Mouse (Mus musculus): ENCODE results near the gene Epb41l1. TPM values are rescaled to one million over a fixed set of nuclear protein-coding genes. Genes with fewer than 3 reads are reported as not detected.
"Not testable (repeated sequence)": the region's sequence is repeated elsewhere in the genome, so short reads cannot be mapped to it uniquely, and the experiment has no call there.

Epb41l1 gene
- 11.8 and 14.0 TPM in 2 replicates for polyA plus RNA-seq (2012; rRNA removed)

DNA sequence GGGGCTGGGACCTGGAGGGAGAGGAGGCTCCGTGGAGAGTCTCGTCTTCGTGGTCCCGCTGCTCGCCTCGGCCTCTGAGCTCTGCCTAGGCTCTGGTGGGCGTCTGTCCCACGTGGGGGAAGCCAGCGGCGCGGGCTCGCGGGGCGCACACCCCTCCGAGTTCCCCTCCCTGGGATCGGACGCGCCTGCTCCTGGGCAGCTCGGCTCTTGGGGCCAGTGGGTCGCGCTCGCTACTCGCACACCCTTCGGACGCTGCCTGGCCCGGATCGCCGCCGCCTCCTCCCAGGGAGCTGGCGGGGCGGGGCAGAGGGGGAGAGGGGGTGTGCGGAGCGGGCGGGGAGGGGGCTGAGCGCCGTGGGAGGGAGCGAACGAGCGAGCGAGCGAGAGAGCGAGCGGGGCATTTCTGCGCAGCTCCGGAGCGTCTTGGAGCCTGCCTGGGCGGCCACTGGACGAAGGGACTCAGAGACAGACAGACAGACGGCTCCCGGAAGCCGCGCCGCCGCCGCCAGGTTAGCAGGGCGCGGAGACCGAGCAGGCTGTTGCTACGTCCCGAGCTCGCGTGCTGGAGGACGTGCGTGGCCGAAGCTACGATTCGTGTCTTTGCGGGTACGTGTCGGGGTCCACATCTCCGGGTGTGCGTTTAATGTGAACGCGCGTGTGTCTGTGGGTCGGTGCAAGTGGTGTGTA, at the start of gene Epb41l1:
Gene Epb41l1 (plus strand): TSS at position 216 of the 687 bp plus-strand sequence.
- Histone ChIP-seq H3K27ac (ENCODE audit: insufficient read depth, low read depth, low read length) (no peak within 1 kb of the TSS), H3K27me3 (ENCODE audit: control insufficient read depth, insufficient read depth, low read length) (0 out of 2 replicates have a peak, but pooled peaks cover 2% of the 10 kb centered on the region), H3K4me3 (ENCODE audit: low read depth, low read length) (peak within 1 kb of the TSS; percentile 85), H3K4me1 (ENCODE audit: control insufficient read depth, insufficient read depth, insufficient read length, low read length) (peaks cover 20% of the 10 kb centered on the region), H3K36me3 (ENCODE audit: control insufficient read depth, insufficient read depth, low read length) (no peaks in the 10 kb centered on the region)
- TF ChIP-seq CTCF (IDR thresholded peaks at IDR 0.05; ENCODE audit: extremely low read depth, insufficient read length, insufficient replicate concordance, low read depth, low read length), result no peak
- no peak for TF ChIP-seq POLR2A (IDR thresholded peaks at IDR 0.05; ENCODE audit: low read depth, low read length)
- WGBS, result 2% methylated on average over 76 of the region's 76 CpGs

DNA sequence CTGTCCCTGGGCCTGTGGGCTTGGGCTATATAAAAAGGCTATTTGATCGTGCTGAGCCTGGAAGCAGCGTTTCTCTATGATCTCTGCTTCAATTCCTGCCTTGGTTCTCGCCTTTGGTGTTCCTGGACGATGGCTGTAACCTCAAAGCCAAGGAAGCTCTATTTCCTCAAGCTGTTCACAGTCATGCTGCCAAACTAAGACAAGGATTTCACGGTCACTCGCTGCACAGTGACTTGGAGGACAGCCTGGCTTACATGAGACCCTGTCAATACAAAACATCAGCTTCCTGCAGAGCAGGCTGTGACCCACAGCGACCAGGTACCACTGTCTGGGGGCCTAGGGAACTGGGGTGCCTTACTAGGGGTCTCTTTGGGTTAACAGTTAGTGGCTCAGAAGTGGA, 43.8 kb upstream of the Epb41l1 start:
- H3K4me3 ChIP-seq (ENCODE audit: low read depth, low read length), result no peak overlapping the region
- H3K4me1 ChIP-seq (ENCODE audit: control insufficient read depth, insufficient read depth, insufficient read length, low read length), result no peaks in the 10 kb centered on the region
- WGBS, result 83% methylated on average over 7 of the region's 7 CpGs
- no peak overlapping the region for H3K27ac ChIP-seq (ENCODE audit: insufficient read depth, low read depth, low read length)
- TF ChIP-seq CTCF (IDR thresholded peaks at IDR 0.05; ENCODE audit: extremely low read depth, insufficient read length, insufficient replicate concordance, low read depth, low read length), result no peak
- no peak for TF ChIP-seq POLR2A (IDR thresholded peaks at IDR 0.05; ENCODE audit: low read depth, low read length)
- H3K36me3 ChIP-seq (ENCODE audit: control insufficient read depth, insufficient read depth, low read length), result no peaks in the 10 kb centered on the region
- H3K27me3 ChIP-seq (ENCODE audit: control insufficient read depth, insufficient read depth, low read length), result no peaks in the 10 kb centered on the region

DNA sequence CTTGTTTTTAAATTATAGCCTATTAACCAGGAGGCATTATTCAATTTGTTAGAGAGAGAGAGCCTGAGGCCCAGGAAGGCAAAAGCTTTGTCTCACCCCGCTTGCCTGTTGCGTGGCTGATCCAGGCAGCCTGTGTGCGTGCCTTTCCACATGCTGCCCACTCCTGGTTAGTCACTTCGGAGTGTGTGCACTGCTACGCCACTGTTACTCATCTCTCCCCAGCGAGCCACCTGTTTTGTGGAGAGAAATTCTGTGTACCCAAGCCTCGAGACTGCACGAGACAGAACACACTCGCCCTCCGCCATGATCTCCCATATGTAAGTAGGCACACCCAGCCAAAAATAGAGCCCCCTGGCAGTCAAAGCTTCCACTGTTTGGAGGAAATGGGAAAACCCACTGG, 40.8 kb upstream of the Epb41l1 start:
- no peaks in the 10 kb centered on the region for H3K36me3 ChIP-seq (ENCODE audit: control insufficient read depth, insufficient read depth, low read length)
- WGBS, result 85% methylated on average over 10 of the region's 10 CpGs

DNA sequence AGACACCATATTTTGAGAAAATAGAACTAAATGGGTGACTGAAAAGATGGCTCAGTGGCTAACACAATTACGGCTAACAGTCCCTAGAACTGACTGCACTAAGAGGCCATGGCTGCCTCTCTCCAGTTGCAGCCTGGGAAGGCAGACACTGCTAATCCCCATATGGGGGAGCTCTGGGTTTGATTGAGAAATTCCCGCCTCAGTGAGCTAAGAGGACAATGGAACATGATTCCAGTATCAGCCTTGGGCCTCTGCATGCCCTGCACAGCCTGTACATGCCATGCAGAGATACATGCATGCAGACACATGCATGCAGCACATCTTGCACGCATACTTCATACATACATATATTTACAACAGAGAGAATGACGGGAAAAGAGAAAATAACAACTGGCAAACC, 39.4 kb upstream of the Epb41l1 start:
- Histone ChIP-seq H3K4me3 (ENCODE audit: low read depth, low read length) (no peak overlapping the region), H3K4me1 (ENCODE audit: control insufficient read depth, insufficient read depth, insufficient read length, low read length) (no peaks in the 10 kb centered on the region), H3K27me3 (ENCODE audit: control insufficient read depth, insufficient read depth, low read length) (no peaks in the 10 kb centered on the region), H3K36me3 (ENCODE audit: control insufficient read depth, insufficient read depth, low read length) (no peaks in the 10 kb centered on the region), H3K27ac (ENCODE audit: insufficient read depth, low read depth, low read length) (no peak overlapping the region)
- 79% methylated on average over 4 of the region's 4 CpGs for WGBS
- TF ChIP-seq POLR2A (IDR thresholded peaks at IDR 0.05; ENCODE audit: low read depth, low read length), result no peak
- TF ChIP-seq CTCF (IDR thresholded peaks at IDR 0.05; ENCODE audit: extremely low read depth, insufficient read length, insufficient replicate concordance, low read depth, low read length), result no peak

More for the DNA sequence above, 40.8 kb upstream of the Epb41l1 start:
- Histone ChIP-seq H3K27ac (ENCODE audit: insufficient read depth, low read depth, low read length) (no peak overlapping the region), H3K4me1 (ENCODE audit: control insufficient read depth, insufficient read depth, insufficient read length, low read length) (no peaks in the 10 kb centered on the region), H3K4me3 (ENCODE audit: low read depth, low read length) (no peak overlapping the region), H3K27me3 (ENCODE audit: control insufficient read depth, insufficient read depth, low read length) (no peaks in the 10 kb centered on the region)
- no peak for TF ChIP-seq POLR2A (IDR thresholded peaks at IDR 0.05; ENCODE audit: low read depth, low read length)

DNA sequence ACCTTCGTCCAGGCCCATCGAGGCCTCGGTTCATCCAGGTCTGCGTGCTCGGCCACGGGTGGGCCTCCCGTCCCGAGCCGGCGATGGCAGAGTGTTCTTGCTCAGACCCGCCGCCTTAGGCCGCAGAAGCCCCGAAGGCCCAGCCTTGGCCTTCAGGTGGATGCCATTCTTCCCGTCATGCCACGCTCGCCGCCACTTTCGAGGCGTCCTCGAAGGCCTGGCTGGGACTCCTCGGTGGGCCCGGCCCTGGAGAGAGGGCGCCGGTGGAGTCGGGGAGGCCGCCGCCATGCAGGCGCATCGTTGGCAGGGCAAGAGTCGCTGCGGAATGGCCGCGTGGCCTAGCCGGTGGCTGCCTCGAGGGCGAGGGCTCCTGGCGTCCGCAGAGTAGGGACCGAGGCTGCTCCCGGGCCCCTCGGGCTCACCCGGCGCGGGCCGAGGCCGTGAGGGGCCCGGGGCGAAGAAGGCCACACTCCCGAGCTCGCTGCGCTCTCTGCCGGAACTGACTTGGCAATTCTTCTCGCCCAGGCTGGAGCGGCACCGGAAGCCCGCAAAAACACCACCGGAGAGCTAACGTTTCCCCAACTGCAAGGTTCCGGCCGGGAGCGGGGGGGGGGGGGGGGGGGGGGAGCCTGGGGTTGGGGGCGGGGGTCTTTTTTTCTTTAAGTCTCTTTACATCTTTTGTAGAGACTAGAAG, 28.1 kb upstream of the Epb41l1 start:
- not testable (repeated sequence) for H3K4me1 ChIP-seq (ENCODE audit: control insufficient read depth, insufficient read depth, insufficient read length, low read length); H3K36me3 ChIP-seq (ENCODE audit: control insufficient read depth, insufficient read depth, low read length); H3K27ac ChIP-seq (ENCODE audit: insufficient read depth, low read depth, low read length); H3K27me3 ChIP-seq (ENCODE audit: control insufficient read depth, insufficient read depth, low read length)
- 0% methylated on average over 12 of the region's 63 CpGs for WGBS
- peak overlapping the region; percentile 58 for H3K4me3 ChIP-seq (ENCODE audit: low read depth, low read length)

DNA sequence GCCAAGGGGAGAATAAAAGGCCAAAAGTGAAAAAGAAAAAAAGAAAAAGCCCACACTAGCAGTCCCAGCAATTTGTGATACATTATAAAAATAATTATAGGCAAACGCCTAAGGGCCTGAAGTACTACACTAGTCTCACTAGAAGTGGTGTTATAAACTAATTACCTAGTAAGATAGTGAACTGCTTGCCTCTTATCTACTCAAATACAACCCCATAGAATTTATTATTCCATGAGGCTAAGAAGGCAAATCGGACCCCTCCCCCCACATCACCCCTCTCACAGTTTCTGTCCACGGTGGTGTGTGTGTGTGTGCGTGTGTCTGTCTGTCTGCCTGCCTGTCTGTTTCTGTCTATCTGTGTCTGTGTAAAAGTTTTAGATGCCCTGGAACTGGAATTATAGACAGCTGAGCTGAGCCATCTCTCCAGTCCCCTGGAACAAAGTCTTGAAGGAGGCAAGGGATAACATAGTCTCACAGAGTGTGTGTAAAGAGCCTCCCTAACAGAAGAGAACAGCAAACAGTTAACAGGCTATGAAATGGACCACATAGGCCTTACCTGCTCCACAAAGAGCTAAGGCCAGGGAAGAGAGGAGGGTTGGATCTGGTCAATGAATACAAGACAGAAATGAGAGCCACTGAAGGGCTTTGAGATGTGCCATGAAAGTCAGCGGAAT, 27.4 kb upstream of the Epb41l1 start:
- Histone ChIP-seq H3K4me1 (ENCODE audit: control insufficient read depth, insufficient read depth, insufficient read length, low read length) (peaks cover 5% of the 10 kb centered on the region; the same call in 1 of the 2 replicates), H3K4me3 (ENCODE audit: low read depth, low read length) (no peak overlapping the region), H3K36me3 (ENCODE audit: control insufficient read depth, insufficient read depth, low read length) (no peaks in the 10 kb centered on the region), H3K27ac (ENCODE audit: insufficient read depth, low read depth, low read length) (no peak overlapping the region), H3K27me3 (ENCODE audit: control insufficient read depth, insufficient read depth, low read length) (no peaks in the 10 kb centered on the region)
- no peak for TF ChIP-seq CTCF (IDR thresholded peaks at IDR 0.05; ENCODE audit: extremely low read depth, insufficient read length, insufficient replicate concordance, low read depth, low read length)
- WGBS, result 30% methylated on average over 5 of the region's 5 CpGs

DNA sequence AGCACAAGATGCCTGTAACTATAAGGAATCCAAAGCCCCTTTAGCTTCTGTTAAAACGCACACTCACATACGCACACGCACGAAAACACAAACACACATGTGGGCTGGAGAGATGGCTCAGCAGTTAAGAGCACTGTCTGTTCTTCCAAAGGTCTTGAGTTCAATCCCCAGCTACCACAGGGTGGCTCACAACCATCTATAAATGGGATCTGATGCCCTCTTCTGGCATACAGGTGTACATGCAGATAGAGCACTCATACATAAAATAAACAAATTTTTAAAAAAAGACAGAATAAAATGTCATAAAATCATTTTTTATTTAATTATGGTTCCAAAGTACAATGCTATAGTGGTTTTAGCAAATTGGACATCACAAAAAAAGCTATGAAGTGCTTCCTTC, 26.4 kb upstream of the Epb41l1 start:
- 98% methylated on average over 4 of the region's 4 CpGs for WGBS

More for the DNA sequence above, 26.4 kb upstream of the Epb41l1 start:
- Histone ChIP-seq H3K27ac (ENCODE audit: insufficient read depth, low read depth, low read length) (no peak overlapping the region), H3K4me1 (ENCODE audit: control insufficient read depth, insufficient read depth, insufficient read length, low read length) (peaks cover 5% of the 10 kb centered on the region; the same call in 1 of the 2 replicates), H3K36me3 (ENCODE audit: control insufficient read depth, insufficient read depth, low read length) (no peaks in the 10 kb centered on the region), H3K4me3 (ENCODE audit: low read depth, low read length) (no peak overlapping the region), H3K27me3 (ENCODE audit: control insufficient read depth, insufficient read depth, low read length) (no peaks in the 10 kb centered on the region)
- TF ChIP-seq CTCF (IDR thresholded peaks at IDR 0.05; ENCODE audit: extremely low read depth, insufficient read length, insufficient replicate concordance, low read depth, low read length), result peak; percentile 9; the same call in 1 of the 2 replicates
- TF ChIP-seq POLR2A (IDR thresholded peaks at IDR 0.05; ENCODE audit: low read depth, low read length), result no peak

Measured in small intestine, adult 2 months (tissue).